Mouse (Mus musculus) c-Kit-positive CD71-positive TER-119-negative erythroid progenitor cells, embryonic 14.5 days (primary cell): Measurements from ENCODE around the gene Tmem82.

ENCODE experiments used
- DNase-seq: peaks from one replicate; pipeline ENCODE4 v3.0.0-alpha.2; 2013; ENCODE audit warnings: low read depth

Gene Tmem82

GRCm38 (mm10) chr4:141618565-141619243 lies at the start of gene Tmem82:
Gene Tmem82, minus strand, starts transcription at chr4:141618633.
- DNase-seq, result peak; percentile 48

GRCm38 (mm10) chr4:141664799-141665198 lies 46.4 kb upstream of the Tmem82 start, which contains the start of gene Plekhm2:
Gene Plekhm2, minus strand, starts transcription at chr4:141664899.
- DNase-seq, result no peak

GRCm38 (mm10) chr4:141664011-141664745 lies 45.7 kb upstream of the Tmem82 start:
- DNase-seq, result peak; percentile 47

- no peak for DNase-seq
Measured at GRCm38 (mm10) chr4:141663122-141663931, 44.9 kb upstream of the Tmem82 start.

- no peak for DNase-seq
Measured at GRCm38 (mm10) chr4:141660884-141661283, 42.5 kb upstream of the Tmem82 start.

- no peak for DNase-seq
Measured at GRCm38 (mm10) chr4:141659739-141660138, 41.3 kb upstream of the Tmem82 start.

- DNase-seq, result no peak
Measured at GRCm38 (mm10) chr4:141658846-141659484, 40.5 kb upstream of the Tmem82 start.

- no peak for DNase-seq
Measured at GRCm38 (mm10) chr4:141656932-141657331, 38.5 kb upstream of the Tmem82 start.

GRCm38 (mm10) chr4:141655908-141656608 lies 37.6 kb upstream of the Tmem82 start:
- no peak for DNase-seq

- no peak for DNase-seq
Measured at GRCm38 (mm10) chr4:141654509-141654908, 36.1 kb upstream of the Tmem82 start.

- no peak for DNase-seq
Measured at GRCm38 (mm10) chr4:141653813-141654212, 35.4 kb upstream of the Tmem82 start.

- DNase-seq, result no peak
Measured at GRCm38 (mm10) chr4:141653044-141653443, 34.6 kb upstream of the Tmem82 start.

- DNase-seq, result no peak
Measured at GRCm38 (mm10) chr4:141651944-141652343, 33.5 kb upstream of the Tmem82 start.

GRCm38 (mm10) chr4:141651286-141651685 lies 32.9 kb upstream of the Tmem82 start:
- DNase-seq, result no peak

- DNase-seq, result no peak
Measured at GRCm38 (mm10) chr4:141649244-141649643, 30.8 kb upstream of the Tmem82 start.

- DNase-seq, result no peak
Measured at GRCm38 (mm10) chr4:141648262-141648661, 29.8 kb upstream of the Tmem82 start.

GRCm38 (mm10) chr4:141647187-141647586 lies 28.8 kb upstream of the Tmem82 start:
- no peak for DNase-seq

- DNase-seq, result no peak
Measured at GRCm38 (mm10) chr4:141645988-141646387, 27.6 kb upstream of the Tmem82 start.

GRCm38 (mm10) chr4:141643118-141643855 lies 24.9 kb upstream of the Tmem82 start:
- no peak for DNase-seq

- DNase-seq, result no peak
Measured at GRCm38 (mm10) chr4:141641961-141642811, 23.8 kb upstream of the Tmem82 start.
